15 mouse cellular contexts compared by ENCODE assay signal in the genomic region with DNA sequence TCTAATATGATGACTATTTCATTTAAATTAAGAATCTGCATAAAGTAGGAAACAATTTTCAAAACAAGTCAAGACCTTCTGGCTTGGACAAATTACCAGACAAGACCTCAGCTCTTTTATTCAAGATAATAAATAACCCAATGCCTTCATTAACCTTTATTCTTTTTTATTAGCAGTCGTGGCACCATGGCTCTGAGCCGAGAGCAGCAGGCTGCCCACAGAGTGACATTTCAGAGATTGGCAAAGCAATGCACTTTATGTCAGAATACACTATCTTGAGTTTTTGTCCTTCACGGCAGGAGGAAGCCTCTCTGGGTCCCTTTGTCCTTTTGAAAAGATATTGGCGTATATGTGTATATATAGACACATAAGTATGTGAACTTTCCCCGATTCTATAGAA.
DNase-seq lines count a peak whose midpoint lies in the region; ATAC-seq and TF ChIP-seq lines count a peak whose summit lies in the region.
"Had no signal": no experiment of that assay in that cellular context is flagged by ENCODE, and none has a peak within 500 bp of the region (broad histone marks: within the 10 kb centered on the region; RNA-seq: fewer than 3 reads in every experiment).

No protein-coding gene starts in this region.

- TF ChIP-seq CTCF in brain, embryonic 14.5 days (IDR thresholded peaks at IDR 0.05; ENCODE audit: borderline replicate concordance, extremely low read depth, insufficient read depth, insufficient read length): no peak

- no peak for ATAC-seq in activated CD4-positive, CD25-positive, alpha-beta regulatory T cell, adult 4 months
- ATAC-seq: forebrain, embryonic 13.5 days; intestine, embryonic 16.5 days had no signal

- no peak for TF ChIP-seq POLR2A in brain, embryonic 14.5 days (IDR thresholded peaks at IDR 0.05; ENCODE audit: borderline replicate concordance, extremely low read depth, insufficient read depth, insufficient read length, poor library complexity, severe bottlenecking)

- DNase-seq in cerebellum, adult 11 months: peak; percentile 0
- DNase-seq in cerebellum, adult 8-10 months: no peak
- peak; percentile 3 for DNase-seq in brain, embryonic 14.5 days (ENCODE audit: low read depth)
- peak; percentile 11 for DNase-seq in cerebellum, adult 9-11 months
- peak; percentile 24 to 31 for DNase-seq in cerebellum, postnatal 36 days
- no peak for DNase-seq in ovary, adult 18-20 months (ENCODE audit: low spot score)
- DNase-seq: adrenal gland, postnatal 14 days; gastrocnemius, adult 2 months; gastrocnemius, postnatal 25 days; heart, adult 18-20 months; heart, postnatal 14 days; kidney, adult 2 months had no signal

Comparison
In these comparisons a context has a peak if more than half of its experiments do, and no peak if none do; other contexts are left out.
1. DNase-seq: peak in cerebellum, adult 11 months (single experiment), brain, embryonic 14.5 days (single experiment), cerebellum, adult 9-11 months (single experiment) and cerebellum, postnatal 36 days (2 of 2); none in cerebellum, adult 8-10 months (single experiment) and ovary, adult 18-20 months (single experiment).